Mouse (Mus musculus): ENCODE data around the gene Adcy2.

GRCm38 (mm10) chr13:68581747-68582516 lies 417.4 kb downstream of the Adcy2 start, which contains the start of the genes Mtrr and Fastkd3:
- TF ChIP-seq CTCF (IDR thresholded peaks at IDR 0.05; ENCODE audit: control insufficient read depth, insufficient read depth, insufficient replicate concordance, low read depth, low read length): no peak
- TF ChIP-seq POLR2A (IDR thresholded peaks at IDR 0.05; ENCODE audit: control insufficient read depth, low read depth, low read length): peak; percentile 74
